Mouse (Mus musculus): ENCODE data around the gene Med22.

DNA sequence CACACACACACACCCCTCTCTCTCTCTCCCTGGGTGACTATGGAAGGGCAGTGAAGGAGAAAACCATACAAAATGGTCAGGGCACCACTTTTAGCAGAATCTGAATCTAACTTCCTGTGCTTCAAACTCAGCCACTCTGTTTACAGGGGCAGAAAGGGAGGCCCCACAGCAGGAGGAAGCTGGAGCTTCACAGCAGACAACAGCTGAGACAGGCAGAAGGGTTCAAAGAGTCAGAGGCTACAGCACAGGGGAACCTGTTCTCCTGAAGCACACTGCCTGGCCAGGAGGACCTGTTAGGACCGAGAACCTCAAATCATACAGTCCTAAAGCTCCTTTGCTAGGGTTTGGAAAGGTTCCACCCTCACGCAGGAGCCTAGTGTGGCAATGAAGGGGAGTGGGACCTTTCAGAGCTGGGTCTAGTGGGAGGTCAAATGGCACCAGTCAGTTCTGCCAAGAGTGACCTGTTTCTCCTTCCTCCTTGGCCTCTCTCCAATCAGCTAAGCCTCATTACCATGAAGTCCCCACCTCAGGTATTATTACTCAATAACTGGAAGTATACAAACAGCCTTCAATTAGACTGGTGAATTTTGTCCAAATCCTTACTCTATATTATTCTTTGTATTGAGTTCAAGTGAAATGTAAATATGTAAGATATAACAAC, 44.4 kb upstream of the Med22 start:
- TF ChIP-seq CTCF (IDR thresholded peaks at IDR 0.05; ENCODE audit: extremely low read depth, insufficient read length, insufficient replicate concordance, low read depth, low read length), result no peak
- no peak for TF ChIP-seq POLR2A (IDR thresholded peaks at IDR 0.05; ENCODE audit: low read depth, low read length)

Data from small intestine, adult 2 months (tissue).